Mouse (Mus musculus) neural tube, embryonic 11.5 days (tissue): Measurements from ENCODE around the gene Ipo11. TPM values are rescaled to one million over a fixed set of nuclear protein-coding genes. Genes with fewer than 3 reads are reported as not detected.

Experiments used
- ATAC-seq: fragments of 200-750 bp; cut with Nextera tagmentation; 2 replicates; pipeline ENCODE4 v1.8.0; 2017; ENCODE audit warnings: moderate number of reproducible peaks, mild to moderate bottlenecking, moderate TSS enrichment, moderate library complexity; ENCODE audit not compliant: insufficient read depth, low FRiP score, low TSS enrichment
- DNase-seq: peaks from one replicate; pipeline ENCODE4 v3.0.0-alpha.2; 2015; ENCODE audit warnings: low spot score
- H3K27ac ChIP-seq: fragments of 300-500 bp; sonication (generic); 2 replicates; pipeline ENCODE4 v1.5.1; 2014; ENCODE audit warnings: low read depth, mild to moderate bottlenecking, low read length
- H3K27me3 ChIP-seq: fragments of 300-500 bp; sonication (generic); 2 replicates; pipeline ENCODE4 v1.6.1; 2014; ENCODE audit warnings: mild to moderate bottlenecking, low read length, mixed read lengths; ENCODE audit not compliant: control insufficient read depth, insufficient read depth
- H3K36me3 ChIP-seq: fragments of 300-500 bp; sonication (generic); 2 replicates; pipeline ENCODE4 v1.6.1; 2014; ENCODE audit warnings: mild to moderate bottlenecking, low read length, moderate library complexity, mixed read lengths; ENCODE audit not compliant: control insufficient read depth, insufficient read depth
- H3K4me1 ChIP-seq: fragments of 300-500 bp; sonication (generic); 2 replicates; pipeline ENCODE4 v1.6.1; 2014; ENCODE audit warnings: low read length, mixed read lengths; ENCODE audit not compliant: control insufficient read depth, insufficient read depth
- H3K4me2 ChIP-seq: fragments of 300-500 bp; sonication (generic); 2 replicates; pipeline ENCODE4 v1.6.1; 2014; ENCODE audit warnings: low read depth, mild to moderate bottlenecking, moderate library complexity
- H3K4me3 ChIP-seq: fragments of 300-500 bp; sonication (generic); 2 replicates; pipeline ENCODE4 v1.5.1; 2014; ENCODE audit warnings: low read depth, low read length
- H3K9ac ChIP-seq: fragments of 300-500 bp; sonication (generic); 2 replicates; pipeline ENCODE4 v1.6.1; 2014; ENCODE audit warnings: mild to moderate bottlenecking, low read length
- H3K9me3 ChIP-seq: fragments of 300-500 bp; sonication (generic); 2 replicates; pipeline ENCODE4 v1.6.1; 2016; ENCODE audit warnings: low read length; ENCODE audit not compliant: control insufficient read depth
- WGBS: fragments of 180-500 bp; shearing (Covaris S2); extraction: QIAGEN DNeasy Blood & Tissue Kit; methylation state at CpG from one replicate; pipeline ENCODE4 v1.1.7; 2014; 5-methylcytosine and 5-hydroxymethylcytosine counted together
- polyA plus RNA-seq: library from polyadenylated mRNA; unstranded; fragments of >200 nt; fragmentation: Nextera tagmentation; extraction: Ambion mirVana; gene quantifications from 2 replicates; pipeline ENCODE4 v1.2.1, GENCODE M21; 2014

The Ipo11 gene
- polyA plus RNA-seq, 1 experiment from 2014 or later: 74.4 TPM

- Histone ChIP-seq H3K4me3 (no peak overlapping the region), H3K27ac (no peak overlapping the region), H3K4me2 (no peak overlapping the region), H3K36me3 (peaks cover 7% of the 10 kb centered on the region), H3K27me3 (no peaks in the 10 kb centered on the region), H3K9me3 (no peaks in the 10 kb centered on the region), H3K9ac (no peak overlapping the region), H3K4me1 (no peaks in the 10 kb centered on the region)
- DNase-seq: no peak
- no peak for ATAC-seq
- 72% methylated on average over 3 of the region's 3 CpGs for WGBS
These were observed 138.7 kb downstream of the Ipo11 start for GRCm38 (mm10) chr13:106798026-106798425.

- no peaks in the 10 kb centered on the region for H3K4me1 ChIP-seq
- no peak for ATAC-seq
- H3K9me3 ChIP-seq: no peaks in the 10 kb centered on the region
- WGBS: 87% methylated on average over 7 of the region's 7 CpGs
- no peak overlapping the region for H3K4me2 ChIP-seq
- no peak overlapping the region for H3K27ac ChIP-seq
- H3K9ac ChIP-seq: no peak overlapping the region
- H3K4me3 ChIP-seq: no peak overlapping the region
- no peaks in the 10 kb centered on the region; the same call in 1 of the 2 replicates for H3K36me3 ChIP-seq
- no peaks in the 10 kb centered on the region for H3K27me3 ChIP-seq
- DNase-seq: no peak
These were observed 147.9 kb downstream of the Ipo11 start for GRCm38 (mm10) chr13:106788817-106789216.

- Histone ChIP-seq H3K9ac (no peak overlapping the region), H3K4me1 (no peaks in the 10 kb centered on the region), H3K27ac (no peak overlapping the region), H3K4me2 (no peak overlapping the region), H3K36me3 (no peaks in the 10 kb centered on the region), H3K4me3 (no peak overlapping the region), H3K27me3 (no peaks in the 10 kb centered on the region), H3K9me3 (no peaks in the 10 kb centered on the region)
- 88% methylated on average over 10 of the region's 10 CpGs for WGBS
- DNase-seq (no peak), ATAC-seq (no peak)
These were observed 168.0 kb downstream of the Ipo11 start for GRCm38 (mm10) chr13:106768807-106769206.

- H3K9me3 ChIP-seq: no peaks in the 10 kb centered on the region
- WGBS: 55% methylated on average over 1 of the region's 1 CpGs
These were observed 174.1 kb downstream of the Ipo11 start for GRCm38 (mm10) chr13:106762611-106763010.

GRCm38 (mm10) chr13:106761661-106762060 is 175.1 kb downstream of the Ipo11 start:
- no peaks in the 10 kb centered on the region for H3K27me3 ChIP-seq
- ATAC-seq (no peak), DNase-seq (no peak)
- no peaks in the 10 kb centered on the region for H3K4me1 ChIP-seq
- H3K36me3 ChIP-seq: no peaks in the 10 kb centered on the region
- 87% methylated on average over 1 of the region's 1 CpGs for WGBS
- no peak overlapping the region for H3K9ac ChIP-seq
- H3K27ac ChIP-seq: no peak overlapping the region
- H3K4me2 ChIP-seq: no peak overlapping the region
- no peaks in the 10 kb centered on the region for H3K9me3 ChIP-seq
- no peak overlapping the region for H3K4me3 ChIP-seq

More at GRCm38 (mm10) chr13:106762611-106763010, 174.1 kb downstream of the Ipo11 start:
- no peaks in the 10 kb centered on the region for H3K27me3 ChIP-seq
- DNase-seq (no peak), ATAC-seq (no peak)
- H3K27ac ChIP-seq: no peak overlapping the region
- no peaks in the 10 kb centered on the region for H3K4me1 ChIP-seq
- no peak overlapping the region for H3K4me2 ChIP-seq
- no peak overlapping the region for H3K9ac ChIP-seq
- no peak overlapping the region for H3K4me3 ChIP-seq
- H3K36me3 ChIP-seq: no peaks in the 10 kb centered on the region

- H3K9me3 ChIP-seq: no peaks in the 10 kb centered on the region
- ATAC-seq: no peak
- no peak overlapping the region for H3K4me2 ChIP-seq
- H3K27me3 ChIP-seq: no peaks in the 10 kb centered on the region
- H3K9ac ChIP-seq: no peak overlapping the region
- H3K4me3 ChIP-seq: no peak overlapping the region
- DNase-seq: no peak
- H3K27ac ChIP-seq: no peak overlapping the region
- H3K36me3 ChIP-seq: no peaks in the 10 kb centered on the region
- H3K4me1 ChIP-seq: no peaks in the 10 kb centered on the region
- WGBS: 79% methylated on average over 14 of the region's 14 CpGs
These were observed 176.4 kb downstream of the Ipo11 start for GRCm38 (mm10) chr13:106760232-106760875.

GRCm38 (mm10) chr13:106755892-106756291 is 180.9 kb downstream of the Ipo11 start:
- Histone ChIP-seq H3K4me3 (no peak overlapping the region), H3K4me1 (no peaks in the 10 kb centered on the region), H3K27me3 (no peaks in the 10 kb centered on the region), H3K9ac (no peak overlapping the region), H3K27ac (no peak overlapping the region), H3K4me2 (no peak overlapping the region), H3K9me3 (no peaks in the 10 kb centered on the region), H3K36me3 (no peaks in the 10 kb centered on the region)
- DNase-seq (no peak), ATAC-seq (no peak)
- 74% methylated on average over 5 of the region's 5 CpGs for WGBS

- ATAC-seq (no peak), DNase-seq (no peak)
- Histone ChIP-seq H3K4me2 (no peak overlapping the region), H3K9me3 (no peaks in the 10 kb centered on the region), H3K4me3 (no peak overlapping the region), H3K4me1 (no peaks in the 10 kb centered on the region), H3K27me3 (no peaks in the 10 kb centered on the region), H3K27ac (no peak overlapping the region), H3K36me3 (no peaks in the 10 kb centered on the region), H3K9ac (no peak overlapping the region)
- WGBS: 86% methylated on average over 3 of the region's 3 CpGs
These were observed 182.5 kb downstream of the Ipo11 start for GRCm38 (mm10) chr13:106754216-106754615.

GRCm38 (mm10) chr13:106751951-106752350 is 184.8 kb downstream of the Ipo11 start:
- H3K9me3 ChIP-seq: no peaks in the 10 kb centered on the region
- no peak overlapping the region for H3K4me3 ChIP-seq
- no peaks in the 10 kb centered on the region for H3K36me3 ChIP-seq
- H3K9ac ChIP-seq: no peak overlapping the region
- H3K4me2 ChIP-seq: no peak overlapping the region
- no peak for ATAC-seq
- WGBS: 98% methylated on average over 1 of the region's 1 CpGs
- no peak overlapping the region for H3K27ac ChIP-seq
- no peak for DNase-seq
- H3K27me3 ChIP-seq: no peaks in the 10 kb centered on the region
- H3K4me1 ChIP-seq: no peaks in the 10 kb centered on the region
